Mouse (Mus musculus): ENCODE measurements at regions not wholly inside any gene's neighbourhood (a gene's known extent, or its start where the extent isn't known, plus 50 kb on each side); places are given as distances from the start of the nearest gene placed in this dataset.

GRCm38 (mm10) chr1:92730576-92730975 lies 81.9 kb upstream of the Otos start:
- Histone ChIP-seq H3K4me1 (ENCODE audit: insufficient read depth) (no peaks in the 10 kb centered on the region), H3K4me3 (ENCODE audit: low read depth, low read length) (no peak overlapping the region), H3K9me3 (ENCODE audit: low read depth, low read length) (no peaks in the 10 kb centered on the region), H3K27me3 (ENCODE audit: insufficient read depth, low read length) (no peaks in the 10 kb centered on the region), H3K9ac (no peak overlapping the region), H3K27ac (ENCODE audit: low read depth) (no peak overlapping the region), H3K4me2 (no peak overlapping the region), H3K36me3 (ENCODE audit: insufficient read depth) (no peaks in the 10 kb centered on the region)
- no peak for TF ChIP-seq CTCF (IDR thresholded peaks at IDR 0.05; ENCODE audit: low read depth)
- WGBS: 75% methylated on average over 6 of the region's 6 CpGs
- ATAC-seq (ENCODE audit: insufficient read depth): no peak
- DNase-seq: no peak

- ATAC-seq (ENCODE audit: insufficient read depth) (no peak), DNase-seq (no peak)
- TF ChIP-seq CTCF (IDR thresholded peaks at IDR 0.05; ENCODE audit: low read depth): no peak
- Histone ChIP-seq H3K4me2 (no peak overlapping the region), H3K4me1 (ENCODE audit: insufficient read depth) (no peaks in the 10 kb centered on the region), H3K27me3 (ENCODE audit: insufficient read depth, low read length) (no peaks in the 10 kb centered on the region), H3K36me3 (ENCODE audit: insufficient read depth) (no peaks in the 10 kb centered on the region), H3K27ac (ENCODE audit: low read depth) (no peak overlapping the region), H3K9ac (no peak overlapping the region), H3K9me3 (ENCODE audit: low read depth, low read length) (no peaks in the 10 kb centered on the region), H3K4me3 (ENCODE audit: low read depth, low read length) (no peak overlapping the region)
- WGBS: 53% methylated on average over 4 of the region's 4 CpGs
These were observed 79.3 kb upstream of the Otos start for GRCm38 (mm10) chr1:92727961-92728360.

DNA sequence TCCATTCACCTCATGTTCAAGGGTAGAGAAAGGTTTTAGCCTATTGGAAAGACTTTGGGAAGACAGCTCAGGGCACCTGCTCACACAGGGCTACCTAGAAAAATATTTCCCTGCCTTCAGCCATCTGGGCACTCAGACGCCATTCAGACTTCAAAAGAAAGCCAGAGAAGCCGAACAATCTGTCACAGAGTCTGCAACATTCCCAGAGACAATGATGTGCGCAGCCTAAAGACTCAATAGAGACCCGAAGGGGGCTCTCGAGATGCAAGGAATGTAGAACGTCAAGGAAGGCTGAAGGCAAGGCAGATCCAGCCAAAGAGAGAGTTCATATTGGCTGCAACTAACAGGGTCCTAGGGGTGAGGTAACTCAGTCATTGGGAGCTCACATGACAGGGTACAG lies 78.7 kb upstream of the Otos start:
- no peaks in the 10 kb centered on the region for H3K4me1 ChIP-seq (ENCODE audit: insufficient read depth)
- no peak overlapping the region for H3K9ac ChIP-seq
- DNase-seq (no peak), ATAC-seq (ENCODE audit: insufficient read depth) (no peak)
- no peak overlapping the region for H3K27ac ChIP-seq (ENCODE audit: low read depth)
- H3K9me3 ChIP-seq (ENCODE audit: low read depth, low read length): no peaks in the 10 kb centered on the region
- no peak for TF ChIP-seq CTCF (IDR thresholded peaks at IDR 0.05; ENCODE audit: low read depth)
- H3K27me3 ChIP-seq (ENCODE audit: insufficient read depth, low read length): no peaks in the 10 kb centered on the region
- H3K4me3 ChIP-seq (ENCODE audit: low read depth, low read length): no peak overlapping the region
- no peaks in the 10 kb centered on the region for H3K36me3 ChIP-seq (ENCODE audit: insufficient read depth)
- 68% methylated on average over 6 of the region's 6 CpGs for WGBS
- H3K4me2 ChIP-seq: no peak overlapping the region

DNA sequence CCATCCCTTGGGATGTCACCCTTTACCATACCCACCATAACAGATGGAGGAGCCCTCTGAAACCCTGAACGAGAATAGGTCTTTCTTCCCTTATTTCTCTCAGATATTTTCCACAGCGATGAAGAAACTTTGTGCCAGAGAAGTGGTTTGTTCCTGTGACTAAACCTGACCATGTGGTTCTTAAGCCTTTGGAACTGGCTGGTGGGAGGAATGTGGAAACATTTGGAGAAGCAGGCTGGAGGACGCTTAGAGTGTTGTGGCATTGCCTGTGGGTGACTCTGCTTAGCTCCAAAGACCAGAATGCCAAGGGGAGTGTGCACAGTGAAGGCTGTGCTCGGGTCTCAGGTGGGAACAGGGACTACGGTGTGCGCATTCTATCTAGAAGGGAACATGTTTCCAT lies 77.7 kb upstream of the Otos start:
- Histone ChIP-seq H3K9me3 (ENCODE audit: low read depth, low read length) (no peaks in the 10 kb centered on the region), H3K27me3 (ENCODE audit: insufficient read depth, low read length) (no peaks in the 10 kb centered on the region), H3K27ac (ENCODE audit: low read depth) (no peak overlapping the region), H3K9ac (no peak overlapping the region), H3K4me2 (no peak overlapping the region), H3K4me1 (ENCODE audit: insufficient read depth) (no peaks in the 10 kb centered on the region), H3K36me3 (ENCODE audit: insufficient read depth) (no peaks in the 10 kb centered on the region), H3K4me3 (ENCODE audit: low read depth, low read length) (no peak overlapping the region)
- no peak for ATAC-seq (ENCODE audit: insufficient read depth)
- DNase-seq: no peak
- TF ChIP-seq CTCF (IDR thresholded peaks at IDR 0.05; ENCODE audit: low read depth): no peak
- WGBS: 80% methylated on average over 6 of the region's 6 CpGs

- DNase-seq (no peak), ATAC-seq (ENCODE audit: insufficient read depth) (no peak)
- Histone ChIP-seq H3K36me3 (ENCODE audit: insufficient read depth) (no peaks in the 10 kb centered on the region), H3K27me3 (ENCODE audit: insufficient read depth, low read length) (no peaks in the 10 kb centered on the region), H3K4me3 (ENCODE audit: low read depth, low read length) (no peak overlapping the region), H3K4me1 (ENCODE audit: insufficient read depth) (no peaks in the 10 kb centered on the region), H3K4me2 (no peak overlapping the region), H3K9me3 (ENCODE audit: low read depth, low read length) (no peaks in the 10 kb centered on the region), H3K9ac (no peak overlapping the region), H3K27ac (ENCODE audit: low read depth) (no peak overlapping the region)
- WGBS: 65% methylated on average over 3 of the region's 3 CpGs
- no peak for TF ChIP-seq CTCF (IDR thresholded peaks at IDR 0.05; ENCODE audit: low read depth)
These were observed 75.5 kb upstream of the Otos start for GRCm38 (mm10) chr1:92724135-92724534.

DNA sequence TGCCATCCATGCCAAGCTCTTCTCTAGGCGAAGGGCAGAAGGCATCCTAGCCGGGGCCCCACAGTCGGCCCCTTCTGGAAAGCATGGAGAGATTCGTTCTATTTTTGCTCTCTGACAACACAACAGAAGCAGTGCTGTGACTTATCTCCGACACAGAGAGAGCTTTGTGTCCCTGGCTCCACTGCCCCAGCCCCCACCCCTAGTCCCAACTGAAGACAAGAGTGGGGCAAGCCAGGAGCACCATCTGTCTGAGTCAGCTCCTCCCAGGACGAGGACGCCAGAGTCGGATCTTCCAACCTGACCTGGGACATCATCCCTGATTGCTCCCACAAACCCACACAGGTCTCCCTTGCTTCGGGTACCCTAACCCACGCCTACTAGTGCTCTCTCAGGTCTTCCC lies 71.9 kb upstream of the Otos start:
- no peak for DNase-seq
- 59% methylated on average over 10 of the region's 10 CpGs for WGBS
- TF ChIP-seq CTCF (IDR thresholded peaks at IDR 0.05; ENCODE audit: low read depth): no peak
- H3K4me3 ChIP-seq (ENCODE audit: low read depth, low read length): no peak overlapping the region
- H3K4me2 ChIP-seq: no peak overlapping the region
- H3K4me1 ChIP-seq (ENCODE audit: insufficient read depth): no peaks in the 10 kb centered on the region
- H3K27ac ChIP-seq (ENCODE audit: low read depth): no peak overlapping the region
- no peaks in the 10 kb centered on the region for H3K36me3 ChIP-seq (ENCODE audit: insufficient read depth)
- ATAC-seq (ENCODE audit: insufficient read depth): no peak
- H3K9ac ChIP-seq: no peak overlapping the region
- H3K9me3 ChIP-seq (ENCODE audit: low read depth, low read length): no peaks in the 10 kb centered on the region
- H3K27me3 ChIP-seq (ENCODE audit: insufficient read depth, low read length): no peaks in the 10 kb centered on the region

GRCm38 (mm10) chr1:92719864-92720263 lies 71.2 kb upstream of the Otos start:
- WGBS: 89% methylated on average over 6 of the region's 6 CpGs
- TF ChIP-seq CTCF (IDR thresholded peaks at IDR 0.05; ENCODE audit: low read depth): no peak
- H3K4me3 ChIP-seq (ENCODE audit: low read depth, low read length): no peak overlapping the region
- H3K27me3 ChIP-seq (ENCODE audit: insufficient read depth, low read length): no peaks in the 10 kb centered on the region
- ATAC-seq (ENCODE audit: insufficient read depth) (no peak), DNase-seq (no peak)
- H3K9me3 ChIP-seq (ENCODE audit: low read depth, low read length): no peaks in the 10 kb centered on the region
- H3K9ac ChIP-seq: no peak overlapping the region
- H3K4me2 ChIP-seq: no peak overlapping the region
- H3K27ac ChIP-seq (ENCODE audit: low read depth): no peak overlapping the region
- no peaks in the 10 kb centered on the region for H3K36me3 ChIP-seq (ENCODE audit: insufficient read depth)
- H3K4me1 ChIP-seq (ENCODE audit: insufficient read depth): no peaks in the 10 kb centered on the region

- H3K4me2 ChIP-seq: no peak overlapping the region
- no peaks in the 10 kb centered on the region for H3K4me1 ChIP-seq (ENCODE audit: insufficient read depth)
- no peak for ATAC-seq (ENCODE audit: insufficient read depth)
- H3K27ac ChIP-seq (ENCODE audit: low read depth): no peak overlapping the region
- H3K27me3 ChIP-seq (ENCODE audit: insufficient read depth, low read length): no peaks in the 10 kb centered on the region
- H3K4me3 ChIP-seq (ENCODE audit: low read depth, low read length): no peak overlapping the region
- TF ChIP-seq CTCF (IDR thresholded peaks at IDR 0.05; ENCODE audit: low read depth): no peak
- H3K9me3 ChIP-seq (ENCODE audit: low read depth, low read length): no peaks in the 10 kb centered on the region
- 60% methylated on average over 4 of the region's 4 CpGs for WGBS
- H3K36me3 ChIP-seq (ENCODE audit: insufficient read depth): no peaks in the 10 kb centered on the region
- no peak for DNase-seq
- H3K9ac ChIP-seq: no peak overlapping the region
These were observed 69.5 kb upstream of the Otos start for GRCm38 (mm10) chr1:92718108-92718507.

Measured in lung, embryonic 14.5 days (tissue).